Mouse (Mus musculus) limb, embryonic 15.5 days (tissue): Measurements from ENCODE around the gene Tmem30b. TPM values are rescaled to one million over a fixed set of nuclear protein-coding genes. Genes with fewer than 3 reads are reported as not detected.
A peak's percentile ranks its signal among the peaks of the same experiment; 100 is the strongest.
"Not testable (repeated sequence)": the region's sequence is repeated elsewhere in the genome, so short reads cannot be mapped to it uniquely, and the experiment has no call there.

Experiments
- ATAC-seq: fragments of 200-750 bp; cut with Nextera tagmentation; 2 replicates; pipeline ENCODE4 v1.8.0; 2017; ENCODE audit warnings: low read depth, moderate TSS enrichment; ENCODE audit not compliant: insufficient number of reproducible peaks, low FRiP score, low TSS enrichment
- H3K27ac ChIP-seq: fragments of 300-500 bp; sonication (generic); 2 replicates; pipeline ENCODE4 v1.5.1; 2015; ENCODE audit warnings: moderate library complexity, mild to moderate bottlenecking, inconsistent platforms
- H3K27me3 ChIP-seq: fragments of 300-500 bp; sonication (generic); 2 replicates; pipeline ENCODE4 v1.6.1; 2015; ENCODE audit warnings: inconsistent platforms
- H3K36me3 ChIP-seq: fragments of 300-500 bp; sonication (generic); 2 replicates; pipeline ENCODE4 v1.6.1; 2015; ENCODE audit warnings: inconsistent platforms
- H3K4me1 ChIP-seq: fragments of 300-500 bp; sonication (generic); 2 replicates; pipeline ENCODE4 v1.6.1; 2015; ENCODE audit warnings: inconsistent platforms
- H3K4me2 ChIP-seq: fragments of 300-500 bp; sonication (generic); 2 replicates; pipeline ENCODE4 v1.6.1; 2015; ENCODE audit warnings: mild to moderate bottlenecking, inconsistent platforms
- H3K4me3 ChIP-seq: fragments of 300-500 bp; sonication (generic); 2 replicates; pipeline ENCODE4 v1.5.1; 2015; ENCODE audit warnings: mild to moderate bottlenecking, inconsistent platforms
- H3K9ac ChIP-seq: fragments of 300-500 bp; sonication (generic); 2 replicates; pipeline ENCODE4 v1.6.1; 2015; ENCODE audit warnings: inconsistent platforms
- H3K9me3 ChIP-seq: fragments of 300-500 bp; sonication (generic); 2 replicates; pipeline ENCODE4 v1.6.1; 2016; ENCODE audit warnings: inconsistent platforms
- WGBS: fragments of 180-500 bp; shearing (Covaris S2); methylation state at CpG from one replicate; pipeline ENCODE4 v1.1.7; 2015; 5-methylcytosine and 5-hydroxymethylcytosine counted together
- polyA plus RNA-seq: library from polyadenylated mRNA; unstranded; fragments of >200 nt; fragmentation: Nextera tagmentation; extraction: Ambion mirVana; gene quantifications from 2 replicates; pipeline ENCODE4 v1.2.1, GENCODE M21; 2015

Gene Tmem30b
- polyA plus RNA-seq, 1 experiment from 2014 or later = 19.1 TPM

DNA sequence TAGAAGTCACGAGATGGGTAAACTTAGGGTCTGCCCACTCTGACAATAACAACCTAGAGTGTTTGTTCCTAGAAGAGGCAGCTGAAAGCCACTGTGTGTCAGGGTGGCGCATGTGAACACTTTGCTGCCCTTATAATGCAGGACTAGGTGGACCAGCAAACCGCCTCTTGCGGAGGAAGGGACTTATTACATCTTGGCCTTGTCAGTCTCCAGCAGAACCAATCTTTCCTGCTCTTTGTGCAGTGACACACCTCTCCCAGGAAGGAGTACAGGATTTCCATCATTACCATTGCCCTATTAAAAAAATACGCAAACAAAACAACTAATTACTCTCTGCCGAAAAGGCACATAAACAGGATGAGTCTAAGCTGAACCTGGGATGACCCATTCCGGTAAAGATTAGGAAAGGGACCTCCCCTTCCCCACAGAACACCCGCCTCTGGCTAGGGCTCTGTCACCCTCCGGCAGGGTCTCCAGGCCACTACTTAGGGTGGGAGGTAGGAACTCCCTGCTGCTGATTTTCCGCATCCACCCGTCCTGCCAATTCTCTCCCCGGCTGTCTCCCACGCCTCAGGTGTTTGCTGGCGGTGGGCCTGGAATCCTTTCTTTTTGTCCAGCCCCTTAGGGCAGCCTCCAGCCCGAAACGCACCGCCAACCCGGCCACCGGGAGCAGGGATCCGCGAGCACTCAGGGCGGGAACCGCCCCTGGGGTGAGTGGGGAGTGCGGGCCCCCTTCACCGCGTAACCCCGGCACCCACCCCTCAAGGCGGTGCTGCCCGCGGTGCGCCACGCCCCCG lies 37.8 kb upstream of the Tmem30b start:
- Histone ChIP-seq H3K9me3 (no peaks in the 10 kb centered on the region), H3K27me3 (peaks cover 13% of the 10 kb centered on the region; the same call in 1 of the 2 replicates), H3K4me1 (peaks cover 16% of the 10 kb centered on the region), H3K9ac (peak overlapping the region; percentile 76), H3K36me3 (no peaks in the 10 kb centered on the region), H3K27ac (peak overlapping the region; percentile 80), H3K4me2 (peak overlapping the region; percentile 97), H3K4me3 (peak overlapping the region; percentile 78)
- peak; percentile 30 for ATAC-seq
- WGBS = 6% methylated on average over 33 of the region's 33 CpGs

DNA sequence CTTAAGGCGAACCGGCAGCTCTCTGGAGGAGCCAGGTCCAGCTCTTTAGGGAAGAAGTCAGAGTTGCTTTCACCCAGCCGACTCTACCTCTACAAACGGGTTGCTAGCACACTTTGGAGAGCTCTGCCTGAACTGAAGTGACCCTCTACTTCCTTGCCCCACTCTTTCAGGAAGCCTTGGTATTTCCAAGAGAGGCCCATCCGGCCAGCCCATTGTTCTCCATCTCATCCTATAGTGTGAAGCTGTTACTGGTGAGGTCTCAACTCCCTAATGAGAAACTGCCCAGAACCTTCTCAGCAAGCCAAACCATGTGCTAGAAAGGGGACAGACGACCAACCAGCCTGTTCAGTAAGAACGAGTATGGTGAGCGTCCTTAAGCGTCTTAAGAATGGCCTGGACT lies 37.1 kb upstream of the Tmem30b start:
- Histone ChIP-seq H3K9me3 (no peaks in the 10 kb centered on the region), H3K9ac (no peak overlapping the region), H3K27me3 (peaks cover 13% of the 10 kb centered on the region; the same call in 1 of the 2 replicates), H3K27ac (no peak overlapping the region), H3K4me1 (peaks cover 16% of the 10 kb centered on the region), H3K4me2 (no peak overlapping the region), H3K4me3 (no peak overlapping the region), H3K36me3 (no peaks in the 10 kb centered on the region)
- no peak for ATAC-seq
- WGBS = 70% methylated on average over 9 of the region's 9 CpGs

DNA sequence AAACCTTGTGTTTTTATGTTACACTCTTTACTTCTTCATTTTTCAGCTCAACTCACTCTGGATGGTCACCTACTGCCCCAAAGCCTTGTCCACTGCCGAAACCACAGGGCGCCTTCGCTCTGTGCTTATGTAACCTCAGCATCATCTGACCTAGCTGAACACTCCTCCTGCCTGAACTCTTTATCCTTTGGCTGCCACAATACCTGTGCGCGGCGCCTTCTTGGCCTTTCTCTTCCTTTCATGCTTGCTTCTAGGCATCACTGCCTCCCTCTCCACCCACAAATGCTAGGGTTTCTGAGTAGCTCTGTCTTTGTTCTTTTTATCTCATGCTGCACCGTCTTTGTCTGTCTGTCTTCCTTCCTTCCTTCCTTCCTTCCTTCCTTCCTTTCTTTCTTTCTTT lies 34.6 kb upstream of the Tmem30b start:
- no peak overlapping the region for H3K27ac ChIP-seq
- H3K27me3 ChIP-seq = peaks cover 7% of the 10 kb centered on the region; the same call in 1 of the 2 replicates
- H3K4me2 ChIP-seq = no peak overlapping the region
- H3K4me3 ChIP-seq = no peak overlapping the region
- no peaks in the 10 kb centered on the region for H3K9me3 ChIP-seq
- no peaks in the 10 kb centered on the region for H3K36me3 ChIP-seq
- no peak for ATAC-seq
- H3K9ac ChIP-seq = no peak overlapping the region
- 90% methylated on average over 7 of the region's 7 CpGs for WGBS
- peaks cover 16% of the 10 kb centered on the region for H3K4me1 ChIP-seq

DNA sequence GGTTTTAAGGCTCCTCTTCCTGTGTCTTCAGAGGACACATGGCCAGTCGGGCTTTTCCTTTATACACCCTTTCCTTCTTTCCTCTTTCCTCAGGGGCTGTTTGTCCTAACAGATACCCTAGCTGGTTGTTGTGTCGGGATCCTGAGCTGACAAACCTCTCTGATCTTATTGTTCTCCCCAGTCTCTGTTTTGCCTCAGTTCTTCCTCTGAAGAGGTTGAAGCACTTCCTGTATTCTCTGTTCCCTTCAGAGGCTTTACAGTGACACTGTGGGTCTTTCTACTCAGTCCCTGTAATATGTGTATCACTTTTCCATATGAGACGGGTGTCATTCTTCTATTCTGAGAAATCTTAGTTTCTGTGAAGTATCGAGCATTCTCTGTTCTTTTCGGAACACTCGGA lies 31.9 kb upstream of the Tmem30b start:
- 69% methylated on average over 6 of the region's 6 CpGs for WGBS
- no peak for ATAC-seq
- Histone ChIP-seq H3K4me3 (no peak overlapping the region), H3K4me1 (peaks cover 4% of the 10 kb centered on the region; the same call in 1 of the 2 replicates), H3K4me2 (no peak overlapping the region), H3K36me3 (no peaks in the 10 kb centered on the region), H3K27me3 (peaks cover 6% of the 10 kb centered on the region; the same call in 1 of the 2 replicates), H3K9me3 (no peaks in the 10 kb centered on the region), H3K9ac (no peak overlapping the region), H3K27ac (no peak overlapping the region)

DNA sequence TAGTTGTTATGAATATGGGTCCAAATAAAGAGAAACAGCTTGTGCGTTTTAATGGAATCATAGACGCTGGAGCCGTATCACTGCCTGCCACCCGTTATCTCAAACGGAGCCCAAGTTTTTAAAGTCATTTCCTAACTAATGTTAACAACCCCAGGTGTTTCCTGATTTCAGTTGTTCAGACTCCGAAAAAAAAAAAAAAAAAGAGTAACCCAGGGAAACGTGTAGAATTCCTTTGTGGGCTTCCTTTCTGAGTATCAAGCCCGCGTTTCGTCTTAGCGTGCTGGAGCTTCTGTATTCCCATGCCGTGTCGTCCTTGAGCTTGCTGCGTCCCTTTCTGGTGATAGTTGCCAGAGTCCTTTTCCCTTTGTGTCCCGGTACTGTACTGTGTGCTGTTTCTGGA lies 28.4 kb upstream of the Tmem30b start:
- H3K4me2 ChIP-seq = no peak overlapping the region
- H3K4me1 ChIP-seq = peaks cover 4% of the 10 kb centered on the region; the same call in 1 of the 2 replicates
- 41% methylated on average over 15 of the region's 15 CpGs for WGBS
- ATAC-seq = no peak
- H3K9ac ChIP-seq = no peak overlapping the region
- no peaks in the 10 kb centered on the region for H3K9me3 ChIP-seq
- no peak overlapping the region for H3K4me3 ChIP-seq
- no peak overlapping the region for H3K27ac ChIP-seq
- H3K27me3 ChIP-seq = no peaks in the 10 kb centered on the region; the same call in 1 of the 2 replicates
- H3K36me3 ChIP-seq = no peaks in the 10 kb centered on the region

DNA sequence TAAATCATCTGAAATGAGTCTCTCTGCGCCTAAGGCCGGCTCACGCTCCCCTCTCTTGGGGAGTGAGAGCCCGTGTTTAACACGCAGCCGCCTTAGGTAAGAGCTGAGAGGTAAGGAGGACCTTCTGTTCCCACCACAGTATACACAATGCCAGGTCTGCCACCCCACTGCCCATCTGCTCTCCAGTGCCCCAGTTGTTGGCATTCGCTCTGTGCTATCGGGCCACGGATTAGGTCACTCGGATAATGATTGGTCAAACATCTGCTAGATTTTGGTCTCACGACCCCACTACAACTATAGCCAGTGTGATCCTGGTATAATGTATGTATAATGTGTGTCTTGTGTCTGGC lies 19.4 kb upstream of the Tmem30b start:
- Histone ChIP-seq H3K27ac (no peak overlapping the region), H3K36me3 (no peaks in the 10 kb centered on the region), H3K4me2 (peak overlapping the region; percentile 44), H3K27me3 (0 out of 2 replicates have a peak, but pooled peaks cover 7% of the 10 kb centered on the region), H3K9me3 (no peaks in the 10 kb centered on the region), H3K4me3 (peak overlapping the region; percentile 30), H3K4me1 (peaks cover 8% of the 10 kb centered on the region; the same call in 1 of the 2 replicates), H3K9ac (no peak overlapping the region)
- ATAC-seq = no peak
- WGBS = 70% methylated on average over 11 of the region's 11 CpGs

DNA sequence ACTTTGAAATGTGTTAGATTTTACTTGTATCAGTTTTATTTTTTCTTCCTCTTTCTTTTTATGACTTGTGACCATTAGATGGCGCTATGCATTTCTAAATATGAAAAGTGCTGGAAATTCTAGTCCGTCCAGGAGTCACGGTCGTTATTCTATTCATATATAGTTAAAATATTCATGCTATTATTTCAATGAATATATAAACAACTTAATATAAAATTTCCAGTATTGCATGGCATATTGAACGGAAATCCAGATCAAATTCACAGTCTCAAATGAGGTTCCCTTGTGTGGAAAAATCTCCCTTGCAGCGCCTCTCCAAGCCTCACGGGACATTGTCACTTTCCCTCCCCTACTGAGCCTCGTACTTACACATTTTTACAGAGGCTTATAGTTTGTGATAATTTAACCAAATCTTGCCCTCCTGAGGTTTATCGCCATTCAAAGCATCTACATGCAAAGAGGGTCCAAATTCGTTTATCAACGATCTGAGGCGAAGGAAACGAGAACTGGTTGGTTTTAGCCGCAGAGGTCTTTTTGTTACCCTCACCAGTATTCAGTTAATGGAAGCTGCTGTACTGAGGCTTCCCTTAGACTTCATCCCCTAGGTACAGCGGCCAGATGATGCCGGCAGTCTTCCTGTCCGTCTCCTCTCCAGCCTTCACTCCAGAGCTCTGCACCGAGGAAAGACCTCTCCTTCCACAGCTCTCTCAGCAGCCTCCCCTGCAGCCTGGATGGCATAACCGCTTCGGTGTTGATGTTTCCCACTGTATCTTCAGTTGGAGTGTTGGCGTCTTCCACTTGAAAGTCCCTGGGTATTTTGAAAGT lies 18.8 kb upstream of the Tmem30b start:
- Histone ChIP-seq H3K9ac (0 out of 2 replicates have a peak overlapping the region, but pooled peaks have one; percentile 0), H3K4me2 (peak overlapping the region; percentile 44), H3K4me3 (peak overlapping the region; percentile 30), H3K4me1 (peaks cover 8% of the 10 kb centered on the region; the same call in 1 of the 2 replicates), H3K9me3 (no peaks in the 10 kb centered on the region), H3K36me3 (no peaks in the 10 kb centered on the region), H3K27me3 (0 out of 2 replicates have a peak, but pooled peaks cover 7% of the 10 kb centered on the region), H3K27ac (no peak overlapping the region)
- ATAC-seq = no peak
- WGBS = 18% methylated on average over 21 of the region's 21 CpGs

DNA sequence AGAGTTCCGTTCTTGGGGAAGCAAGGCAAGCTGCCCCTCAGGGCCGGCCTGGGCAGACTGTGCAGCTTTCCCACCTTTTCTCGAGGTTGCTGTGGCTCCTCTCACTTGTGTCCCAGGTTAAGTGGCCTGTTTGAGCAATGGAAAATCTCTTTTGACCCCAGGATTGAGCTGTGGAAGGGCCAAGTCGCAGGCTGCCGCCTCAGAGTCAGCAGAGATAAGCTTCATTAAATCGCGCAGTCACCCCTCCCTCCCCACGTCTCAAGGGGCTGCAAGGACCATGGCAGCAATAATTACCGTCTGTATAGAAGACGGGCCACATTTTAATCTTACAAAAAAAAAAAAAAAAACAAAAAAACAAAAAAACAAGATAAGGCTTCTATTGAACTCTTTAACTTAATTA lies 18.0 kb upstream of the Tmem30b start:
- Histone ChIP-seq H3K9ac (no peak overlapping the region), H3K9me3 (no peaks in the 10 kb centered on the region), H3K36me3 (no peaks in the 10 kb centered on the region), H3K27me3 (0 out of 2 replicates have a peak, but pooled peaks cover 7% of the 10 kb centered on the region), H3K4me2 (no peak overlapping the region), H3K4me1 (peaks cover 8% of the 10 kb centered on the region; the same call in 1 of the 2 replicates), H3K27ac (no peak overlapping the region), H3K4me3 (no peak overlapping the region)
- 18% methylated on average over 10 of the region's 10 CpGs for WGBS
- ATAC-seq = no peak

DNA sequence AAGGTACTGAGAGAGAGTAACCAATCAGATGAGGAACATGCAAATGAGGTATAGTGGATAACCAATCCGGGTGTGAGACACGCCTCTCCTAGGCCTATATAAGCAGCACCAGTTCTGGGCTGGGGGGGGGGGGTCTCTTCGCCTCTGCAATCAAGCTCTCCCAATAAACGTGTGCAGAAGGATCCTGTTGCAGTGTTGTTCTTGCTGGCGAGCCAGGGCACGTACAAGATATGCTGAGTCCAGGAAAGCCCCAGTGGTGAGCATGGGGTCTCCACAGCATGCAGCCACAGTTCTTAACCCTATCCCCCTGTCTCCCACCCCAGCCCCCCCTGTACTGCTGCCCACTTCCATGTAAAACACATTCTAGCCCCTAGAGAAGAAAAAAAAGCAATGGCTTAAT lies 16.9 kb upstream of the Tmem30b start:
- not testable (repeated sequence) for H3K36me3 ChIP-seq, H3K27ac ChIP-seq, H3K9me3 ChIP-seq, H3K4me1 ChIP-seq, H3K4me3 ChIP-seq, H3K27me3 ChIP-seq, ATAC-seq, H3K9ac ChIP-seq, H3K4me2 ChIP-seq
- 56% methylated on average over 6 of the region's 6 CpGs for WGBS

DNA sequence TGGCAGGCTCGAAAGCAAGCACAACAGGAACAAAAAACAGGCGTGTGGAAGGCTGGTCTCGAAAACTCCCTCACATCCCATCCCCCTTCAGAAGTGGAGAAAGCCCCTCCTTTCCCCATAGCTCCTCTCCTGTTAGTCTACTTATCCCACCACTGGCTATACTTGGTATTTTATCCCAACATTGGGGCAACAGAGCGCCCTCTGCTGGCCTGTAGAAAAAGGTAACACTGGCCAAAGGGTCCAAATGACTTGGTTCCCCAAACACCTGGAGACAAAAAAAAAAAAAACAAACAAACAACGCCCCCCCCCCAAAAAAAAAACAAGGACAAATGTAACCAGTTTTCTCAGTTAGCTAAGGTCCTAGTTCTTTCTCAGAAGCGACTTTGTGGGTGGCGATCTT lies 13.9 kb upstream of the Tmem30b start:
- 48% methylated on average over 7 of the region's 7 CpGs for WGBS
- Histone ChIP-seq H3K36me3 (no peaks in the 10 kb centered on the region), H3K27ac (no peak overlapping the region), H3K4me2 (no peak overlapping the region), H3K27me3 (no peaks in the 10 kb centered on the region), H3K9ac (no peak overlapping the region), H3K4me1 (peaks cover 2% of the 10 kb centered on the region; the same call in 1 of the 2 replicates), H3K9me3 (no peaks in the 10 kb centered on the region), H3K4me3 (no peak overlapping the region)
- ATAC-seq = no peak

DNA sequence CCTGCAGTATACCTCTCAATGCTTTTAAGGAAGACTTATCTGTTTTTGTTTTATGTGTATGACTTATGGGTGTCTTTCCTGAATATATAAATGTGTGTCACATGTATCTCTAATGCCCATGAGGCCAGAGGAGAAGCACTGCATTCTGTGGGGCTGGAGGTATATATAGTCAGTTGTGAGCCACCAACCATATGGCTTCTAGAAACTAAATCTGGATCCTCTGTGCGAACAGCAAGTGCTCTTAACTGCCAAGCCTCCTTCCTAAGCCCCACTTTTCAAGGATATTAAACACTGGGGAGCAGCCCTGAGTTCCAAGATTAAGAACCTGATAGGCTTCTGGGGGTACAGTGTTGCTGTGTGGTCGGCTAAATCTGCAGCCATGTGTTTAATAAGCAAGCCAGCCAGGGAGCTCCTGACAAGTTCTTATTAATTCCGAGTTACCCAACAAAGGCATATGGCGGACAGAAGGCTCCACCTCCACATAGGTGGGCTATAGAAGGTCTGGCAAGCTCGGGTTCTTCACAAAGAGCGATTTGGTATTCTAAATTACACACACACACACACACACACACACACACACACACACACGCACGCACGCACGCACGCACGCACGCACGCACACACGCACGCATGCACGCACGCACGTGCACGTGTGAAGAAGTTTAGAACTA lies 12.5 kb upstream of the Tmem30b start:
- 78% methylated on average over 20 of the region's 20 CpGs for WGBS
- ATAC-seq = no peak

More for the DNA sequence above, 12.5 kb upstream of the Tmem30b start:
- Histone ChIP-seq H3K4me3 (no peak overlapping the region), H3K4me2 (no peak overlapping the region), H3K9ac (no peak overlapping the region), H3K9me3 (no peaks in the 10 kb centered on the region), H3K27me3 (no peaks in the 10 kb centered on the region), H3K27ac (no peak overlapping the region), H3K4me1 (no peaks in the 10 kb centered on the region), H3K36me3 (no peaks in the 10 kb centered on the region)
